Mouse (Mus musculus) megakaryocyte-erythroid progenitor cell, adult 5-6 weeks (primary cell): ENCODE results near the gene Psmd13. TPM values are rescaled to one million over a fixed set of nuclear protein-coding genes. Genes with fewer than 3 reads are reported as not detected.
"Not testable (repeated sequence)": the region's sequence is repeated elsewhere in the genome, so short reads cannot be mapped to it uniquely, and the experiment has no call there.

ENCODE experiments used
- ATAC-seq: replicated peaks from 2 replicates; pipeline ENCODE4 v1.8.0; 2016; ENCODE audit warnings: mild to moderate bottlenecking, inconsistent platforms; ENCODE audit not compliant: severe bottlenecking, poor library complexity, low FRiP score, low TSS enrichment
- total RNA-seq, 2 experiments: library from RNA; stranded (forward) in 1 of 2; stranded (reverse) in 1 of 2; fragments of 200-1000, 215-1000 nt in 1 of 2; fragments of >200 nt in 1 of 2; fragmentation: Nextera tagmentation in 1 of 2; gene quantifications; 2 replicates each; pipeline ENCODE4 v1.2.3; 2014 to 2017

Psmd13 gene
- total RNA-seq, 2 experiments from 2014 or later: 86.3 to 203 TPM

GRCm38 (mm10) chr7:140855860-140856784 lies 25.6 kb upstream of the Psmd13 start, which contains the start of gene Gm45785:
TSS of gene Gm45785 (minus strand) at chr7:140856331.
- peak; percentile 69 for ATAC-seq

- peak; percentile 68 for ATAC-seq
Measured at GRCm38 (mm10) chr7:140856785-140857549, 24.8 kb upstream of the Psmd13 start, which contains the start of gene Ric8a. TSS of gene Ric8a (plus strand) at chr7:140856957.

DNA sequence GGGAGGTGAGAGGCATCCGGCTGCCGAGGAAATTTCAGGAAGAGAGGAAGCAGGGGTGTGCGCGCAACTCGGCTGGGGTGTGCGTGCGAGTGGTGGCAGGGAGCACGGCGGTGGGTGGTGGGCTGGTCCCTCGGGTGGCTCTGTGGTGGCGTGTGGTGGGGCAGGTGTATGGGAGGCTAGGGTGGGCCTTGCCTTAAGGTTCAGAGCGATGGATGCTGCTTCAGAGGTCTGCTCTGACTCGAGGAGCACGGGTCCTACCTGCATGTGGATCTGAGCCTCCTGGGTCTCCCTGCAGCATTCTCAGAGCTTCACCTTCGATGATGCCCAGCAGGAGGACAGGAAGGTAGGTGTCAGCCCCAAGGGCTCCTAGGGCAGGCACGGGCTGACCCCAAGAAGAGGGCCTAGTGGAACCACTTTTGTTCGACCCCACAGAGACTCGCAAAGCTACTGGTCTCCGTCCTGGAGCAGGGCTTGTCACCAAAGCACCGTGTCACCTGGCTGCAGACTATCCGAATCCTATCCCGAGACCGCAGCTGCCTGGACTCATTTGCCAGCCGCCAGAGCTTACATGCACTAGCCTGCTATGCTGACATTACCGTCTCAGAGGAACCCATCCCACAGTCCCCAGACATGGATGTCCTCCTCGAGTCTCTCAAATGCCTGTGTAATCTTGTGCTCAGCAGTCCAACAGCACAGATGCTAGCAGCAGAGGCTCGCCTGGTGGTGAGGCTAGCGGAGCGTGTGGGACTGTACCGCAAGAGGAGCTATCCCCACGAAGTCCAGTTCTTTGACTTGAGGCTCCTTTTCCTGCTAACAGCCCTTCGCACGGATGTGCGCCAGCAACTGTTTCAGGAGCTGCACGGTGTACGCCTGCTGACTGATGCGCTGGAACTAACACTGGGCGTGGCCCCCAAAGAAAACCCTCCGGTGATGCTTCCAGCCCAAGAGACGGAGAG lies 23.9 kb upstream of the Psmd13 start, which contains the start of gene Bet1l:
Bet1l (minus strand) TSS at position 28 of the 956 bp plus-strand sequence.
- ATAC-seq: peak; percentile 16

- ATAC-seq: no peak
Measured at GRCm38 (mm10) chr7:140858746-140859145, 23.0 kb upstream of the Psmd13 start.

GRCm38 (mm10) chr7:140859997-140860396 lies 21.8 kb upstream of the Psmd13 start:
- ATAC-seq: no peak

DNA sequence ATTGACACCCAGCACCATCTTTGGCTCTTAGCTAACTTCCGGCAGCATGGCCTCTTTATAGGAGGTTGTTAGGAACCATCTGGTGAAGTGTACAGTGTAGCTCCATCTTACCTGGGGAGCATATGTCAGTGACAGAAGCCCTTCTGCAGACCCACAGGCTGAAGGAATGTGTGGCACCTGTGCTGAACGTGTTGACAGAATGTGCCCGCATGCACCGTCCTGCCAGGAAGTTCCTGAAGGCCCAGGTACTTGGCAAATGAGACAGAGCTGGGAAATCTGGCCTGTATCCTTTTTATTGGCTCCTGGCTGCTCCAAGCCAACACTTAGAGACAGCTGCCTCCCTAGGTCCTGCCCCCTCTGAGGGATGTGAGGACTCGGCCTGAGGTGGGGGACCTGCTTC lies 21.0 kb upstream of the Psmd13 start:
- no peak for ATAC-seq

GRCm38 (mm10) chr7:140864761-140865160 lies 17.0 kb upstream of the Psmd13 start:
- no peak for ATAC-seq

DNA sequence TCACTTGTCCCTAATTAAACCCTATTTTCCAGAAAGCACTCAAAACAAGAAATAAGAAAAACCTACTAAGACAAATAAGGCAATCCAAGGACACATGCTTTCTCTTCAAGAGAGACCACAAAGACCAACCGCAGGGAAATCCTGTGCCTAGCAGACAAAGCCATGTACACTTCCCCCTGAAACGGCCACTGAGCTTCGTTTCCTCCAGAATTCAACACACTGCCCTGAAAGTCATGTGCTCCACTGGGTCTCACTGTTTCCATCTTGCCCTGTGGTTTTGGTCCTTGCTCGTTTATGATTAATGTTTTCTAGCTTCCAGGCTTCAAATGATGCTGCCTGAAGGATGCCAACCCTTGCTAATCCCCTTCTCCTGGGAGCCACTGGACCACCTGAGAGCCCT lies 7.5 kb upstream of the Psmd13 start:
- ATAC-seq: no peak

DNA sequence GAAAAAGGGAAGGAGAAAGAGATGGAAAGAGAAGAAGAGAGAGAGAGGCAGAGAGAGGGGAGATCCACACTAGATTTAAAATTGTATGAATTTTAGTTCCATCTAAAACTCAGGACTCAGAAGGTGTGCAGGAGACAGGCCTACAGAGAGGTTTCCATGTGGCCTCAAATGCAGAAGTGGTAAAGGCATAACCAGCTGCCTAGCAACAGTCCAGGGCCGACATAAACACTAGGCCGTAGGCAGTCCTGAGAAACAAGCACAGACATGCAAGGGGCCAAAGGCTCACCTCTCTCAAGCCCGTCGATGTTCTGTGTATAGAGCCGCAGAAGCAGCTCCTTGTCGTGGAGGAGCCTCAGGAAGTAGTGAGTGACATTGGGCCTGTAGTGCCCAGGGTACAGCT lies 4.4 kb upstream of the Psmd13 start:
- ATAC-seq: no peak

DNA sequence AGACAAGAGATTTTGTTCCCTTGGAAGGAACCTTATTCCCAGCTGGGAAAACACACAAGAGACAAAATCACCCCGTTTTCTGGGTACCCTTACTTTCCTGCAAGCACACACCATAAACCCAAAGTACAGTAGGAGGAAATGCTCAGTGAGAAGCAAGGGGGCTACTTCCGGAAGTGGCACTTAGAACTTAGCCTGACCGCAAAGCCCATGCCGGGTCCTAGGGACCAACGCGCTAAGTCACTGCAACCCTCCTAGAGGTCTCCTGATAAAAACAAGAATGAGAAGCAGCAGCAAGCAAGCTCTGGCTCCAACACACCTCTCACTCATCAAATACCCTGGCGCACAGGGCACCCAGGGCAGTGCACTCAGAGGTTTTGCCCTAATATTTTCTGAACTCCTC lies 2.4 kb upstream of the Psmd13 start:
- ATAC-seq: peak; percentile 38

- ATAC-seq: no peak
Measured at GRCm38 (mm10) chr7:140880419-140880818, 1.3 kb upstream of the Psmd13 start.

DNA sequence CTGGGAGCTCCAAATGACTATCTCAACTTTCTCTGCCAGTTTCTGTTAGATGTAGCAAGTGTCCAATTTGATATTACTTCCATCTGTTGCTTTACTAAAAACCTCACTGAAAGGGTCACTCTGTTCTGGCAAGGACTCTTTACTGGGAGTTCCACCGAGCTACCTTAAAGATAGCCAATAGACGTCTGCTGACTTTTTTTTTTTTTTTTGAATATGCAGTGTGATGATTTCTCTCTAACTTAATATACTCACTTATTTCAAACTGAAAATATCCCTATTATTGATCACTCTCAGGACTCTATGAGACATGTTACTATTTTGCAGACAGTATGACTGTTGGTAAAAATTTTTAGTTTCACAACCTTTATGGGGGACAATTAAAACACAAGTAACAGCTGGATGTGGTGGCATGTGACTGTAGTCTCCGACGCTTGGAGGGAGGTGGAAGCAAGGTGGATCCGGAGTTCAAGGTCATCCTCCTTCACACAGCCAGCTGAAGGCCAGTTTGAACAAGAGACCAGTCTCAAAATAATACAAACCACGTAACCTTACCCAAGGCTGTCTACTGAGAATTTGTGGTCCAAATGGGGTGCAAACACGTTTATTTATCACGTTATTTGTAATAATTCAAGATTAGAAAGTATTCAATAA lies 778 bp upstream of the Psmd13 start:
- ATAC-seq: 0 out of 2 replicates have a peak, but pooled peaks have one; percentile 16

DNA sequence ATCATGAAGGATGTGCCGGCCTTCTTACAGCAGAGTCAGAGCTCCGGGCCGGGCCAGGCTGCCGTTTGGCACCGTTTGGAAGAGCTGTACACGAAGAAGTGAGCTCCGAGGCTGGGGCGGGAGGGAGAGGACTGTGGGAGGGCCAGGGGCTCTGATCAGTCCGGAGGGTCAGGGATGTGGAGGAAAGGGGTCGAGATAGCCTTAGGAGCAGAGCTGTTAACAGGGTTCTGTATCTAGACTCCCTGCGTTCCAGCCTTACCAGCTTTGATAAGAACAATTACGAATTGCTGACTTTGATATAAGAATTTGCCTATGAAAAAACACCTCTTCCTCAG lies 668 bp downstream of the Psmd13 start:
- ATAC-seq: no peak; the same call in 1 of the 2 replicates

GRCm38 (mm10) chr7:140890636-140891035 lies 8.9 kb downstream of the Psmd13 start:
- not testable (repeated sequence) for ATAC-seq

DNA sequence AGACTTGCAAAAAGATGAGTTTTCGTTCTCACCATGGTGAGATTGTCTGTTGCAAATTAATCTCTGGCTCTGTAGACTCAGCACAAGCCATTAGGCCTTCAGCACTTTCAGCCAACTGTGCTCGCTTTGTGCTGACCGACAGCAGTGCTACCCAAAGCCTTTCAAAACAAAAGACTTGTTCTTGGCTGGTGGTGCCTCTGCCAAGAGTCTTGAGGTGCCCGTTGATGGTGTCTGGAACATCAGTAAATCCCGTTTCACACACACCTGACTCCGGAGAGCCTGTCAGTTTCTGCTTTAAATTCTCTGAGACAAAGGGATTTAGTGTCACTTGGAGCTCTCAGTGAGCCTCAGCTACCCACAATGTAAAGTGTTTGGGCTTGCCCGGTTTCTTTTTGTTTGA lies 12.3 kb downstream of the Psmd13 start:
- no peak for ATAC-seq

DNA sequence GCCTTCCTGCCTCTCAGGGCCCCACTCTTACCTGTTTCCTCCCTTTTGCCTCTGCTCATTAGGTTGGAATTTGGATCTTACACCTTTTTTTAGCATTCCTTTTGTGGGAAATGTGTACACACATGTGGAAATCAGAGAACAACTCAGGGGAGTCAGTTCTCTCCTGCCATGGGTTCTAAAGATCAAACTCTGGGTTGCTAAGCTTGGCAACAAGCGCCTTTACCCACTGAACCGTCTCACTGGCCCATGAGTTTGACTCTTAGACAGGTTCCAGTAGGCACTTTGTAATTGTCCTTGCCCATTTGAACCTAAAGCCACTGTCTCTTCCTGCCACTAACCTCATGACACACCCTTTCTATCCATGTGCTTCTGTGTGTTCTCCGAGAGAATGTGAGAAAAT lies 12.8 kb downstream of the Psmd13 start:
- ATAC-seq: no peak

GRCm38 (mm10) chr7:140897863-140898262 lies 16.1 kb downstream of the Psmd13 start:
- ATAC-seq: no peak

GRCm38 (mm10) chr7:140899121-140899520 lies 17.4 kb downstream of the Psmd13 start:
- ATAC-seq: no peak

DNA sequence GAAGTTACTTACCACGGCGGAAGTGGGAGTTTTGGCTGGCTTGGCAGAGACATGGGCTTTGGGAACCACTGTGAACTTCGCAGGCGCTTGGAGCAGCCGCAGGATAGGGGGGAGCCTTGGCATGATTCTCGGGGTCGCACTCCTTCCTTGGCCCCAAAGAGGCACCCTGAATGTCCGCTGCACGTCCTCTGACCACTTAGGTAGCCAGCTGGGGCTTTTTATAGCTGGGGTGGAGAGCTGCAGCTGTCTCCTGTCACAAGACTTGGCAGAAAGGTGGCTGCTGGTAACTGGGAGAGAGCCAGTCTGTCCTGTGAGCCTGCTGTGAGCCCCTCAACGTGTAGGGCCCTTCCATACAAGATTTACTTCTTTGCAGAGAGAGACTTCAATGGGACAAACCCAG lies 18.5 kb downstream of the Psmd13 start, which contains the start of gene Cox8b:
Cox8b (minus strand) TSS at position 227 of the 400 bp plus-strand sequence.
- no peak for ATAC-seq
